Mouse (Mus musculus) liver, adult 2 months (tissue): ENCODE results near the gene Omt2a.
"Not testable (repeated sequence)": the region's sequence is repeated elsewhere in the genome, so short reads cannot be mapped to it uniquely, and the experiment has no call there.

Source experiments
- CTCF ChIP-seq: fragments of 200-500 bp; IDR thresholded peaks from 2 replicates; pipeline ENCODE4 v1.5.1; 2011; ENCODE audit warnings: low read depth, low read length, control low read depth
- POLR2A ChIP-seq: fragments of 200-500 bp; IDR thresholded peaks from 2 replicates; pipeline ENCODE4 v1.6.1; 2011; ENCODE audit warnings: low read length, control low read depth; ENCODE audit not compliant: insufficient read depth; ENCODE audit errors: extremely low read depth

DNA sequence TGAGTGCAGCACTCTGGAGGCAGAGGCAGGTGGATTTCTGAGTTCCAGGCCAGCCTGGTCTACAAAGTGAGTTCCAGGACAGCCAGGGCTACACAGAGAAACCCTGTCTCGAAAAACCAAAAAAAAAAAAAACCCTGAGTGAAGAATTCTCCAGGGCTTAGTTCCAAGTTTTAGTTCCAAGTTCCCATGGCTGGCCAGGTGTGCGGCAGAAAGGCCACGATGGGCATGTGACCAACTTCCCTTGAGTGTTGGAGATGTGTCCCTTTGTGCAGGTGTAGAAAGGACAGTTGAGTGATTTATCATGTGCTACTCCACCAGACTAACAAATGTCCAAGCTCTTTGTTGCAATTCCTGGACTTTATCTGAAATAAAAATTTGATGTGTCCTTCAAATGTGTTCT is 34.5 kb upstream of the Omt2a start:
- not testable (repeated sequence) for TF ChIP-seq CTCF, POLR2A
